Mouse (Mus musculus) spleen, adult 10 weeks (tissue): ENCODE data around the gene Ggt1. TPM values are rescaled to one million over a fixed set of nuclear protein-coding genes. Genes with fewer than 3 reads are reported as not detected.

Experiments used
- polyA plus RNA-seq: library from polyadenylated mRNA; stranded (reverse); fragments of 350-450 nt; fragmentation: Illumina TruSeq; extraction: RNeasy Lipid Tissue Mini Kit (QIAGEN cat#74804); gene quantifications from one replicate; pipeline ENCODE4 v1.2.3, GENCODE M21; 2015; ENCODE audit warnings: low replicate concordance; ENCODE audit not compliant: insufficient read depth

The Ggt1 gene
- 3.0 TPM for polyA plus RNA-seq

GRCm38 (mm10) chr10:75561071-75561654 is at the start of gene Ggt1:
Ggt1 (plus strand) TSS chr10:75561604.

GRCm38 (mm10) chr10:75517073-75517757 is 44.2 kb upstream of the Ggt1 start, which contains the start of gene Snrpd3:
Snrpd3 (plus strand) TSS chr10:75517551.

GRCm38 (mm10) chr10:75517758-75518143 is 43.7 kb upstream of the Ggt1 start, which contains the start of gene Gucd1:
Gucd1 (minus strand) TSS chr10:75517972.

GRCm38 (mm10) chr10:75559676-75560548 is 1.5 kb upstream of the Ggt1 start, which contains the start of gene Lrrc75b:
Lrrc75b (minus strand) TSS chr10:75560330.

GRCm38 (mm10) chr10:75589129-75589528 is 27.7 kb downstream of the Ggt1 start, which contains the start of gene Ggt5:
Ggt5 (plus strand) TSS chr10:75589340.

Other genes starting within 250 kb of the Ggt1 start
- gene Adora2a, start 244.7 kb upstream of the Ggt1 start, polyA plus RNA-seq: 5.3 TPM
- 3.4 TPM for gene Upb1, start 160.5 kb upstream of the Ggt1 start, polyA plus RNA-seq
- 134 TPM for gene Snrpd3, start 44.1 kb upstream of the Ggt1 start, polyA plus RNA-seq
- gene Gucd1, start 43.6 kb upstream of the Ggt1 start, polyA plus RNA-seq: 54.9 TPM
- 2.1 TPM for gene Lrrc75b, start 1.3 kb upstream of the Ggt1 start, polyA plus RNA-seq
- 11.0 TPM for gene Ggt5, start 27.7 kb downstream of the Ggt1 start, polyA plus RNA-seq
- gene Susd2, start 82.4 kb downstream of the Ggt1 start, polyA plus RNA-seq: 6.8 TPM
- gene Cabin1, start 202.7 kb downstream of the Ggt1 start, polyA plus RNA-seq: 20.7 TPM
- gene Ddt, start 211.8 kb downstream of the Ggt1 start, polyA plus RNA-seq: 20.6 TPM
- not detected for gene Gm20441, start 219.3 kb downstream of the Ggt1 start, polyA plus RNA-seq
- 4.1 TPM for gene Gstt3, start 219.8 kb downstream of the Ggt1 start, polyA plus RNA-seq
- gene Gstt1, start 237.0 kb downstream of the Ggt1 start, polyA plus RNA-seq: 12.8 TPM